Mouse (Mus musculus): ENCODE results near the gene Rasal2. TPM values are rescaled to one million over a fixed set of nuclear protein-coding genes. Genes with fewer than 3 reads are reported as not detected.
A peak's percentile ranks its signal among the peaks of the same experiment; 100 is the strongest.
"Not testable (repeated sequence)": the region's sequence is repeated elsewhere in the genome, so short reads cannot be mapped to it uniquely, and the experiment has no call there.

Rasal2 gene
- total RNA-seq, 2 experiments from 2014 or later, result 63.1 to 64.1 TPM

DNA sequence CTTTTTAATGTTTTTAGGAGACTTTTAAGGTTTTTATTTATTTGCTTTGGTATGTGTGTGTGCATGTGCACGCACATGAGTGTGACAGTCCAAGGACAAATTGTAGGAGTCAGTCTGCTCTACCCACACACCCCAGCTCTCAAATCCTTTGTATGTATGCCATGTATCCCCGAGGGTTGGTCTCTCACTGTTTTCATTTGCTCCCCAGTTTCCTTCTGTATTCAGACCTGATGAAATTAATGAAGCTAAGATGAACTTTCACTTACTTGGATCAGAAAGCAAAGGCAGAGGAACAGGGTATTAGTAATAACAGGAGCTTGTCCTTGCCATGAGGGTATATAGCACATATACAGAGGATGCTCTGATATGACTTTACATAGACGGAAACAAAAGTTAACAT lies 165.1 kb downstream of the Rasal2 start:
- DNase-seq (ENCODE audit: low spot score in 2 of 2), result no peak

DNA sequence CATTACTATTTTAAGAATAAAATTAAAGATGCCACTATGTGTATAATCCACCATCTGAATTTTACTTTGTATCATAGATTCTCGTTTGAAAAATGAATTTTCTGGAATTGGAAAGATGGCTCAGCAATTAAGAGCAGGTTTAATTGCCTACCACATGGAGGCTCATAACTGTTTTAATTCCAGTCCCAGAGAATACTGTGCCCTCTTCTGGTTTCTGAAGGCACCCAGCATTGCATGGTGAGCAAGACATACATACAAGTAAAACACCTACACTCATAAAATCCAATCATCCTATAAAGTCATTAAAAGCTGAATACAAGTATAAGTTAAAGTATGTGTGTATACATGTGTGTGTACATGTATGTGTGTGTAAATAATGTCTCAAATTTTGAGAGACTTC lies 165.6 kb downstream of the Rasal2 start:
- no peak for DNase-seq (ENCODE audit: low spot score in 2 of 2)

DNA sequence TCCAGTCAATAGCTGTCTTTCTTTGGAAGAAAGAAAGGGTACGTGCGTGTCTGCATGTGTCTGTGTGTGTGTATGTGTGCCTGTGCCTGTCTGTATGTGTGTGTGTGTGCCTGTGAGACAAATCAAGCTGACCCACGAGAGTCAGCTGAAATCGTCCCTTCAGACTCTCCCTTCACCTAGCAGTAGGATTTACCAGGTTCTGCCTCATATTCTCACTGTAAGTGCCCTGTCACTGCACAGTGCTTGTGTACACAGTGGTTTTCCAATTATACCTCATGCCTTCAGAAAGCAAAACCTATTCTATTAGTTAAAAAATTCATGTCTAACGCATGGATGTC lies 168.0 kb downstream of the Rasal2 start:
- no peak for DNase-seq (ENCODE audit: low spot score in 2 of 2)

DNA sequence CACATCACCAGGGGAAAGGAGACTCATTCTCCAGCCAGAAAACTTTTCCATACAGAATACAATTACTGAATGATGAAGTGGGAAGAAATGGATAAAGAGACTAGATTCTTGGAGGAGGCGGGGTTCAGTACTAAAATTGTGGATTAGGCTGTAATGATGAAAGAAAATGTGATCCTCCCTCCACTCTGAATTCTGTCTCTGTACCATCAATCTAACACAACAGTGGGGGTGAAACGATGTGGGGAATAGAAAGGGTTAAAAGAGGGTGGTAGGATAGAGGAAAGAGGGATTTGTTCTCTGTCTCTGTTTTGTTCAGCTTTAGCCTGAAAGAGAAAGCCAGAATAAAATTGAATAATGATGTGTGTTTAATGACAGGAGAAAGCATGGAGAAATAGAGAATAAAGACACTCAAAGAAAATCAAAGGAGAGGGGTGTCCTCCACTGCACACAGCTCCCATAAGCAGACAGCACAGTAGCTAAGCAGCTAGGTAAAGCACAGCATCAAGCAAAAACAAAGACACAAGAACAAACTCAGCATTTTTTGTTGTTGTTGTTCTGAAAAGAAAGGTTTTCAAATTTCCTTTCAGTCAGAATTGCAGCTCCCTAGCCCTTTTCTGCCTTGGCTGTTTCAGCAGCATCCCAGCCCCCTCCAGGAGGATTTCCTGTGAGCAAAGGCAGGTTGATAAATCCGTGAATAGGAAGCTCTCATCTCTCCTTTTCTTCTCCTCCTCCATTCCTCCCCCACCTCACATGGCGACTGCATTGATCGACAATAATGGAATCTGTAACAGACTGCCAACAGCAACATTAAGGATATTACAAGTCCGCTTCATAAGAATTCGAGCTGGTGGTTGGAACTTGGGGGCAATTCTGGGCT lies 168.6 kb downstream of the Rasal2 start:
- DNase-seq (ENCODE audit: low spot score in 2 of 2), result peak in 1 of 2 experiments; percentile 31

DNA sequence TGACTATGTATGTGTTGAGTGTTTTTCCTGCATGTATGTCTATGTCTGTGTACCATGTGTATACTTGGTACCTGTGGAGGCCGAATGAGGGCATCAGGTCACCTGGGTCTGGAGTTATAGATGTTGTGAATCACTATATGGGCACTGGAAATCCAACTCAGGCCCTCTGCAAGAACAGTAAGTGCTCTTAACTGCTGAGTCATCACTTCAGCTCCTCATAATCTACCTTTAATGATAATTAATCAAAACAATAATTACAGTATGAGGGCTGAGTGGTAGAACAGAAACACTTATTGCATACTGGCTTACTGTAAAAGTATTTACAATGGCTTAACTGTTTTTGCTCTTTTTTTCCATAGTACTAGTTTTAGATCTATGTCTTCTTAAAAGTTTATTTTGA lies 172.7 kb downstream of the Rasal2 start:
- no peak for DNase-seq (ENCODE audit: low spot score in 2 of 2)

DNA sequence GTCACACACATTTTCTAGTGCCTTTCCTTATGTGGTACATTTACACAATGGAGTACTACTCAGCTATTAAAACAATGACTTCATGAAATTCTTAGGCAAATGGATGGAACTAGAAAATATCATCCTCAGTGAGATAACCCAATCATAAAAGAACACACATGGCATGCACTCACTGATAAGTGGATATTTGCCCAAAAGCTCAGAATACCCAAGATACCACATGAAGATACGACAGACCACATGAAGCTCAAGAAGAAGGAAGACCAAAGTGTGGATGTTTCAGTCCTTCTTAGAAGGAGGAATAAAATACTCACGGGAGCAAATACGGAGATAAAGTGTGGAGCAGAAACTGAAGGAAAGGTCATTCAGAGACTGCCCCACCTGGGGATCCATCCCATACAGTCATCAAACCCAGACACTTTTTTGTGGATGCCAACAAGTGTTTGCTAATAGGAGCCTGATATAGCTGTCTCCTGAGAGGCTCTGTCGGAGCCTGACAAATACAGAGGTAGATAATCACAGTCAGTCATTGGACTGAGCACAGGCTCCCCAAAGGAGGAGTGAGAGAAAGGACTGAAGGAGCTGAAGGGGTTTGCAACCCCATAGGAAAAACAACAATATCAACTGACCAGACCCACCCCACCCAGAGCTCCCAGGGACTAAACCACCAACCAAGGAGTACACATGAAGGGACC lies 175.6 kb downstream of the Rasal2 start:
- DNase-seq (ENCODE audit: low spot score in 2 of 2), result not testable (repeated sequence)

DNA sequence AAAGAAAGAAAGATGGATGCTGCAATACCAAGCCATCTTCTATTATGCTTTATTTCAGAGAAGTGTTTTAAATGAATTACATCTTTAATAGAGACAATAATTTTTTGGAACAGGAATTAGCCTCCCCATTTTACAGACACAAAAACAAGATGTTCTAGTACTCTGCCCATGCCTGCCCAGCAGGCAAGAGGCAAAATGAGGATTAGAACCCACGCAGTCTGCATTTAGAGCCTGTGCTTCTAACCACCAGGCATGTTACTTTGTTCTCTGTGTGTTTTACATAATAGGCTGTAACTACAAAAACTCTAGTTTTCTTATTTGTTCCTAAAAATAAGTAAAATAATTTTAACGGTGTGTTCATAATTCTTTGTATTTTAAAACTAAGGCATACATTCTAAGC lies 178.9 kb downstream of the Rasal2 start:
- DNase-seq (ENCODE audit: low spot score in 2 of 2), result peak in 1 of 2 experiments; percentile 54

DNA sequence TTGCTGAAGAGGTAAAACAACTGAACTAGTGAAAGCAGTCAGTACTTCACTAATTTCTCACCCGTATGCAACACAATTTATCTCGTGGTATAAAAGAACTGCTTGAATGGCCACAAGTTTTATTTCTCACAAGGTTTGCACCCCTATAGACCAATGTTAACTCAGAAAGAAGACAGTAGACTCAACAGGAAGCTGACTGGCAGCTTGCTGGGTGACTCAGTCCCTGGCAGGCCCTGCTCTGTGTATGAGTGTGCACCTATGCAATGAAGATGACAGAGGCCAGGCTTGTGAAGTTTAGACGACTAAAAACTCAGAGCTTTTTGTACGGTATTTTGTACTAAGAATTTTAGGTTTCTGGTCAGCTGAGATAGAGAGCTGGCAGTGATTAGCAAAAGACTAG lies 180.0 kb downstream of the Rasal2 start:
- no peak for DNase-seq (ENCODE audit: low spot score in 2 of 2)

DNA sequence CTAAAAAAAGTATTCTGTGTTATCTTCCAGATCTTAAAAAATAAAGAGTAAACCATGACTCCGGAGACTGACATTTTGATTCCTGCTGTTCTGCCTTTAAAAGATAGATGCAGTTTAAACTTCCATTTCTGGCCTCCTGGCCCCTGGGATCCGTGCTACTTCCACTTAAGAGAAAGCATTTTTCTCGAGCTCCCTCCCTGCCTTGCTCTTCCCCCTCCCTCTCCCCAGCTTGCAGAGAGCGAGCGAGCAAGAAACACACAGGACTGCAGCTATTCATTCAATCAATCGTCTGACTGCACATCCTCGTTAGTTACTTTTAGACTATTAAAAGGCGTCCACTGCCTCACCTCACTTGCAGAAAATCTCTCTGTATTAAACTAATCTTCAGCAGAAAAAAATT lies 181.4 kb downstream of the Rasal2 start:
- no peak for DNase-seq (ENCODE audit: low spot score in 2 of 2)

DNA sequence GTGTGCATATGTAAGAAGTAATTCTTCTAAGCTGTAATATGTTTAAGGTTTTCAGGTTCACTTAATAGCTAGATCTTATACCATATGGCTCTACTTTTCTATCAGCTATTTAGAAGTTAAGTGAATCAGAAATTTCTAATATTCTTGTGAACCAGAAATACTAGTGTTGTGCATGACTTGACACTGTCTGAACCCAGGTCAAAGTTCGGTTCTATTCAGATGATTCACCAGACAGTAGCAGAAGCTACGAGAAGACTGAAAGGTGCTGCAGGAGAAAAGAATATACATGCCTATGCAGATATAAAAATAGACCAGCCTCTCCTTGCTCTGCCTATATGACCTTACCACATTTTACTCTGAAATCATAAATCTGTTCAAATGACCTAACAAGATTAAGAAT lies 182.0 kb downstream of the Rasal2 start:
- DNase-seq (ENCODE audit: low spot score in 2 of 2), result no peak

DNA sequence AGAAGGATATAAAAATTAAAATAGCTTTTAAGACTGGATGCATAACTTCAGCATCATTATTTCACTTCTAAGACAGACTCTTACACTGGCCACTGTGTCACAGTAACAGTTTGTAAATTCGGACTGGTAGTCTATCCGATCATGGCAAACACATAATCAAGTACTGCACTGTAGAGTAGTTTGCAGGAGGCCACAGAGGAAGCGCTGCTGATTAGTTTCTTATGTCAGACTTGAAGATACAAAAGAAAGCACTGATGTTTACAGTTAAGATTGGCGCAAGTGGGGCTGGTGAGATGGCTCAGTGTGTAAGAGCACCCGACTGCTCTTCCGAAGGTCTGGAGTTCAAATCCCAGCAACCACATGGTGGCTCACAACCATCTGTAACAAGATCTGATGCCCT lies 187.4 kb downstream of the Rasal2 start:
- no peak for DNase-seq (ENCODE audit: low spot score in 2 of 2)

DNA sequence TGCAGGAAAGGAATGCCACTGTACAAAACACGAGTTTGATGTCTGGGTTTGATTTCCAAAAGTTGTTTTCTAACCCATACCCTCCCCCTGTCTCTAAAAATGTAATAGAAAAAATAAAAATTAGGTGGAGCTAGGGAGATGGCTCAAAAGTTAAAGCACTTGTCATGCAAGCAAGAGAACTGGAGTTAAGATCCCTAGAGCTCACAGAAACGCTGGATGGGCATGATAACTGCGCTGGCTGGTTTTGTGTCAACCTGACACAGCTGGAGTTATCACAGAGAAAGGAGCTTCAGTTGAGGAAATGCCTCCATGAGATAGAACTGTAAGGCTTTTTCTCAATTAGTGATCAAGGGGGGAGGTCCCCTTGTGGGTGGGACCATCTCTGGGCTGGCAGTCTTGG lies 191.5 kb downstream of the Rasal2 start:
- DNase-seq (ENCODE audit: low spot score in 2 of 2), result no peak

DNA sequence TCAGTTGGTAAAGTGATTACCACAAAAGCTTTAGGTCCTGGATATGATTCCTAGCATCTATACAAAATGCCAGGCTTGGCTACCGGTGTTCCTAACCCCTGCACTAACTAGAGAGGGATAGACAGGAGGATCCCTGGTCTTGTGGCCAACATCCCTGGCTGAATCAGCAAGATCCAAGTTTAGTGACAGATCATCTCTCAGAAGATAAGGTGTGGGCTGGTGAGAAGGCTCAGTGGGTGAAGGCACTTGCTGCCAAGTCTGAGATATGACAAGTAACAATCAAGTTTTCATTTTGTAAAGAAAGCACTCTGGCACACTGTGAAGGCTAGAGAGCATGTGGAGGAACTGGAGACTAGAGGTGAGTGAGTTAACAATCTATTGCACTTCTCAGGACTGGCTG lies 191.9 kb downstream of the Rasal2 start:
- DNase-seq (ENCODE audit: low spot score in 2 of 2), result no peak

DNA sequence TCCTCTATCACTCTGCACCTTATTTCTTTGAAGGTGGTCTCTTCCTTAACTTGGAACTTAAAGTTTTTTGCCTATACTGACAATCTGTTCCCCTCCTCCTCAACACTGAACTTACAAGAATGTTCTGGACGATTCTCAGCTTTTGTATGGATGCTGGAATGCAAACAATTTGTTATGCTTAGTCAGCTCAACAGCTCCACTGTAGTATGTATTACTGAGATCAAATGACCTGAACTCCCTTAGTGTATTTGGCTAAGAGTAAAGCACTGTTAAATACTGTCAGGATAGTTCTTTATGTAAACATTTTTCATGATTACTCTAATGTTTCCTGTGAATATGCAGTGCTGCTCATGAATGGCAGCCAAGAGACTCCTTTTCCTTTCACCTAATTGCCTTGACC lies 203.6 kb downstream of the Rasal2 start:
- DNase-seq (ENCODE audit: low spot score in 2 of 2), result no peak

DNA sequence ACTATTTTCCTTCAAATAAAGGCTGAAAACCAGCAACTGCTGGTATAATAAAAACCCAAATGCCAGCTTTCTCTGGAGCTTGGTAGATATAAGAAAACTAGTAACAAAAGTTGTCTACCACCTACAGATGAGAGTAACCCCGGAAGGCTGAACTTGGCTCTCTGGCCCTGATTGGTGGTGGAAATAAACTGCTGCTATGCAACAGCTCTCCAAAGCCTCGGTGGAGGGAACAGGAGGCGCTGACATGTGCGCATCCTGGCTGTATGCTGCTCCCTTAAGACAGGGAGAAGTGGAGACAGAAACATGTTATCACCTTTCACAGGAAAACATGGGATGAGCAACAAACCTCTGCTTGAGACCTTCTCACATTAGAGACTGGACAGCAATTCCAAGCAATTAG lies 206.7 kb downstream of the Rasal2 start:
- DNase-seq (ENCODE audit: low spot score in 2 of 2), result no peak

DNA sequence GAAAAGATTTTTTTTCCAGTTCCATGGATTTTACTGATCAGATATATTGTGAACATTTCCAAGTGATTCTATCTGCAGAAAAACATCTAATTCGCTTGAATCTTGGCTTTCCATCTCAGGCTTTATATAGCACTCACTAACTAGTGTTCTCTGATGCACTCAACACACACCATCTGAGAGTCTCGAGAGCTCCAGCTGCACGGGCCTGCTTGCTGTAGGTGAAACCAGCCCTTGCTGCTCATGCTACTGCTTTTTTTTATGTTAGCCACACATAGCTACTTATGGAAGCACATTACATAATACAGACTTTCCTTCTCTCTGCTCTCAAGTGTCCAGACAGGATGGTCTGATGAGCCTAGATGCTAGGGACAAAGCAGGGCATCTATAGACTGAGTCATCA lies 229.4 kb downstream of the Rasal2 start:
- DNase-seq (ENCODE audit: low spot score in 2 of 2), result no peak

DNA sequence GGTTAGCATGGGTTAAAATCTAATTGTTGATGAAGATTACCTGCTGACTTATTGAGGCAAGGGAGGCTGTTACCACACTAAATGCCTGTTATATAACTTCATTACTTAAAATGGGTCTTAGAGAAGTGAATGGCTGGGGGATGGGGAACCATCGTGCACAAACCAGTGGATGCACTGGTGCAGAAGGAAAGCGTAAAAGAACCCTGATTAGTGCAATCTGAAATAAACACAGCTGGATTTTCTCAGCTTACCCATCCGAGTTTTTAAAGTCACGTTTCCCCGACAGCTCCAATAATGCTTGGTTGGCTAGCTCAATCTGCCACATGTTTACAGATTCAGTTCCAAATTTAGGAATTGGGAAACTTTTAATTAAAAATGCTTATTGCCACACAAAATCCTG lies 230.0 kb downstream of the Rasal2 start:
- DNase-seq (ENCODE audit: low spot score in 2 of 2), result peak in 1 of 2 experiments; percentile 11

DNA sequence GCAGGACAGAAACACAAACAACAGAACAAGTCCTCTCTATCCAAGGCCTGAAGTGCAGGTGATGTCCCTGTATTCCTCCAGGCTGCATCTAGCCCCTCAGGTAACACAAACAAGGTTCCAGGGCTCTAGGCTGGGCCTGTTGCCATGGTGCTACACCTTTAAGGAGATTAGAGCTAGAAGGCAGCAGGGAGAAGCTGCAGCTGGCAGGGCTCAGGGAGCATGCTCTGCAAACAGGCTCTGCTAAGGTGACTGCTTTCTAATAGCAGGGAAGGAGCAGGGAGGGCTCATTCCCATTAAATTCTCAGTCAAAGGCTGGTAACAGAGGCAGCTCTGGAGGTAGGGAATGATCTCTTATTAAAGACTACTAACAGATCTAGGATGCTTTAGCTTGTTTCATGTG lies 231.3 kb downstream of the Rasal2 start:
- DNase-seq (ENCODE audit: low spot score in 2 of 2), result no peak

DNA sequence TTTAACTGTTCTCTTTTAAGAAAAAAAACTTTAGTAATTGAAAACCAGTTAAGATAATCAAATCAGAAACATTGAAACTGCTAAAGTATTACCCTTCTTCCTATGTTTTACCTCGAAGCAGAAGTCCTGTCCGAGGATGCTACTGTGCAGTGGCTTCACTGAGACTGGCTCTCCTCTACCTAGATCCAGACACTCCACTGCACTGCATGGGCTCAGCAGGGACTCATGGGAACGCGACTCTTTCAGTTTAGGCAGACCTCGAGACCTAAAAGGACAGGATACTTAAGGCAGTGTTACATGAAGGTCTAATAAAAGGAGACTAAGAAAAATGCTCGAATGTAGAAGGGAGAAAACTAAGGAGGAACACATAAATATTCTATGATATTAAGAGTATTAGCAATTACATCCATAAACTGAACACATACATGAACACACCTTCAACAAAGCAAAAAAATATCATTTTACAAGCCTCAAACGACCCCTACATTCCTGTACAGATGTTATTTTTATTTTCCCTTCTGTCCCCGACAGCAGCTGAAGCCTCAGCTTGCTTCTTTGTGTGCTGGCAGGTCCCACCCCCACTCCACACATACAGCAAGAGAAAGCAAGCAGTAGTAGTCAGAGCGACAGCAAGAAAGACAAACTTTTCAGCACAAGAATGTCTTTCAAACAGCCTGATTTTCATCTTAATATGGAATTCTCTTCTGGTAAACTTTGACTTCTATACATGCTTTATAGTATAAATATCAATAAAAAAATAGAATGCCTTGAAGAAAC lies 233.2 kb downstream of the Rasal2 start:
- no peak for DNase-seq (ENCODE audit: low spot score in 2 of 2)

DNA sequence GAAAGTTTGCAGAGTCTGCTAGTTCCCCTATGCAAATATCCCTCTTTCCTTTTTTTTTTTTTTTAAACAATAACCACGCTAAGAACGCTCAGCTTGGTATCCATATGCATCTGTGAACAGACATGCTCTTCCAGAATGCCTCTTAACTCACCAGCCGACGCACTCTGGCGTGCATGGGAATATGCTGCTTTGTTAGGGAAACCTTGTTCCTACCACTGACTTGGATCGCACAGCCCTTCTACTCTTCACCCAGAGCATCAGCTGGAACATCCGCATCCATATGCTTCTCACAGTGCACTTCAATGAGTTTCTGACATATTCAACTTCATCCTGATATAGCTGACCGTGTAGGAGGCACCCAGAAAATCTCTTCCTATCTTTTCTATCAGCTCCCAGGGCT lies 243.1 kb downstream of the Rasal2 start:
- DNase-seq (ENCODE audit: low spot score in 2 of 2), result peak in 1 of 2 experiments; percentile 31

DNA sequence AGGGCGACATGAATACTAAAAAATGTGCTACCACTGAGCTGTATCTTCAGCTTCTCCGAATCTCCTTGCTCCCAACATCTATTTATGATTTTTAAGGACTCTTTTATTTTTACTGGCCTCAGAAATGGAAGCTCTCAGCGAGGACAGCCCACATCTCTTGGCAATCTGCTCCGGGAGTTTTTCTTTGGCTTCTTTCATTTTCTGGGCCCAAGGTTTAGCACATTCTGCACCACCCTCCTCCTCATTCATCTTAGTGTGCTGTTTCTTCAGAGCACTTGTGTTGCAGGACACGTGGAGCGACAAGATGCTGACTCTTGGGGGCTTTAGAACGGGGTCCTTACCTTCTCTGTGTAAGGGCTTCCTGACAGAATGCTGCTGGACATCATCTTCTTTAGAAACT lies 243.5 kb downstream of the Rasal2 start:
- peak in 1 of 2 experiments; percentile 54 for DNase-seq (ENCODE audit: low spot score in 2 of 2)

DNA sequence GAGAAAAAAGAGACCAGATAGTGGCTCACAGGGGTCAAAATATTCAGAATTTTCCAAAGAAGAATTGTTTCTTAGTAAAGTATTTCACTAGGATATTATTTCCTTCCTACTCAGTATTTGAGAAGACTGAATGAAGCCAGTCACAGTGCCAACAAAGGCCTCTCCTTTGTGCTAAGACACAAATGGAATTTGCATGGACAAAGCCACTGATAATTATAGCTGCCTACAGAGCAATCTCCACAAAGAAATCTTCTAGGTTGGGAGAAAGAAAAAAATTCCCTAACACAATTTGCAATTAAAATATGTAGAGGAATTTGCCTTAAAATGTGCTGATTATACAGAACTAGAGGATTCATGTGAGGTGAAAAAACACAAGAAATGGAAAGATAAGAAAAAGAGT lies 258.6 kb downstream of the Rasal2 start:
- DNase-seq (ENCODE audit: low spot score in 2 of 2), result no peak
